Mouse (Mus musculus) cerebellum, adult 8-10 months (tissue): ENCODE results near the gene Zfp800.

Source experiments
- DNase-seq: peaks from one replicate; pipeline ENCODE4 v3.0.0; 2022

The Zfp800 gene

DNA sequence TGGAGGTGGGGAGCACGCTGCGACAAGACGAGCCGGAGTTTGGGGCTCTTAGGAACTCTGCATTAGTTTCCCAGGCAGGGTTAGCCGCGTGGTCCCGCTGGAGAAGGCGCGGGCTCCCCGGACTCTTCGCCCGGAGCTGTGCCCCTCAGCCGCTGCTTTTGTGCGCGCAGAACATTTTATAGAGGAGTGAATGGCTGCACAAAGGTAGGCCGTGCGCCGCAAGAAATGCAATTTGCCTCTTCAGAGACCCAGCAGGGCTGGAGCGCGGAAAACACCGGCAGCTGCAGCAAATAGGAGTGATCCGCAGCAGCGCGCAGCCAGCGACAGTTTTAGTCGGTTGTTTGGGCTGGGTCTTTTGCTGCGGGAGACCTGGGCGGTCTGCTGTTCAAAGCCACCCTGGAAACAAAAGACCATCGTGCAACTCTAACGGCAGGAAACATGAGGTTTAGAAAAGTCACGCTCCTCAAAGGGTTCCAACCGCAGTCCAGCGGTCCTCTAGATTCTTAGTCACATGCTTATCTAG, at the start of gene Zfp800:
Gene Zfp800, minus strand, starts transcription at position 325 of the 523 bp plus-strand sequence.
- peak; percentile 12 for DNase-seq

DNA sequence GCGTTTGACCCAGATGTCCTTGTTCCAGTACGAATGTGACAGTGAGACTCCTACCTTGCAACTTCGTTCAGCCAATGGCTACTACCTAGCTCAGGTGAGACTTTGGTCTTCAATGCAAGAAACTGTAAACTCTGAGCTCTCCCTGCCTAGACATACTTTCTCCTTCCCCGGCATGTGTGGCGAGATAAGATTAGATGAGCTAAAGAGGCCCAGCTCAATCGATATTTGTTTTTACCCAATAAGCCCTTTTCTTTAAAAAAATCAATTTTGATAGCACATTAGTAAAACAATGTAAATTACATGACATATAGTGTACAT, 33.7 kb upstream of the Zfp800 start:
- DNase-seq, result no peak

GRCm38 (mm10) chr6:28430795-28431537, 33.2 kb upstream of the Zfp800 start:
- no peak for DNase-seq

GRCm38 (mm10) chr6:28429870-28430269, 32.1 kb upstream of the Zfp800 start:
- peak; percentile 37 for DNase-seq

- no peak for DNase-seq
These were observed 30.5 kb upstream of the Zfp800 start, which contains the start of gene Gcc1 for GRCm38 (mm10) chr6:28428290-28428689. TSS of gene Gcc1 (minus strand) at chr6:28428390.

DNA sequence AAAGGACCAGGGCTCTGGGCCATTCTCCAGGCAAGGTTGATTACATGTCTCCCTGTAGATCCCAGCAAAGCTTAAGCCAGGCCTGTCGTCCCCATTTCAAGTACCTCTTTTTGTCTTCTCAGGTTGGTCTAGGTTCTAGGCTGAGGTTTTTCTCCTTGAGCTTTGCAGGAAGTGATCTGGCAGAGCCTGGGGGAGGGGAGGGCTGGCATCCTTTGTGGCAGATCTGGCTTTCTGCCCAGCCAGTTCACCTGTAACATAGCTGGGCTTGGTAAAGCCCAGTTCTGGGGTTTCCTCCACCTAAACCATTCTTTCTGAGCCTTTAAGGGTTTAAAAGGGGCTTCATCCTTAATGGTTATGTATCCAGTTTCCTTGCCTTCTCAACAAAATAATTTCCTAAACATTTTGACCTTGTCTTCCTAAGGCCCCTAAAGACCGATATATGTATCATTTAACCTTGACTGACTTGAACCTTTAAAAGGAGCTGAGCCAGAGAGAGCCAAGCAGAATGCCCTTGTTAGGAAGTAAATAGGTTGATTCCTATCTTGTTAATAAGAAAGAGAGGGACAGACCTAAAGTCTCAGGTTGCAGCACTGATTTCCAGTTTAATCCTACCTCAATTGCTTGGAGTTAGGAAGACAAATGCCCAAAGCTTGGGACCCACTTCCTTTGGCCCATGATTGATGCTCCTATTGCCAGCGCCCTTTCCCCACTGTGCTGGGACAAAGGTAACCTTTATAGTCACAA, 29.5 kb upstream of the Zfp800 start, which contains the start of gene Fscn3:
Gene Fscn3, plus strand, starts transcription at position 694 of the 744 bp plus-strand sequence.
- peak; percentile 27 for DNase-seq

DNA sequence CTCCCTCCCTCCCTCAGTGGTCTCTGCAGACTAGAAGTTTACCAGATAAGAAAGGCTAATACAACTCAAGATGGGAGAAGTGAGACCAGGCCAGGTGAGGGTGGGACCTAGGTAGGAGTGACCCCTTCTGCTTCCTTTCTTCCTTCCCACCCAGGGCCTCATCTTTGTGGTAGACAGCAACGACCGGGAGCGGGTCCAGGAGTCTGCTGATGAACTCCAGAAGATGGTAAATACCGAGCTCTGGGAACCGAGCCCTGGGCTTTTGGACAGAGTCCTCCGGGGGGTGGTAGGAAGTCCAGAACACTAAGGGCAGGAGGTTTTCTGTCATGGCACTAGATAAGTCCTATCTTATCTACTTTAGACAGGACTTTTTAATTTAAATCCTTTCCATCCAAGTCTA, 27.2 kb upstream of the Zfp800 start:
- DNase-seq, result peak; percentile 27

GRCm38 (mm10) chr6:28423767-28424695, 26.2 kb upstream of the Zfp800 start:
- DNase-seq, result peak; percentile 61

DNA sequence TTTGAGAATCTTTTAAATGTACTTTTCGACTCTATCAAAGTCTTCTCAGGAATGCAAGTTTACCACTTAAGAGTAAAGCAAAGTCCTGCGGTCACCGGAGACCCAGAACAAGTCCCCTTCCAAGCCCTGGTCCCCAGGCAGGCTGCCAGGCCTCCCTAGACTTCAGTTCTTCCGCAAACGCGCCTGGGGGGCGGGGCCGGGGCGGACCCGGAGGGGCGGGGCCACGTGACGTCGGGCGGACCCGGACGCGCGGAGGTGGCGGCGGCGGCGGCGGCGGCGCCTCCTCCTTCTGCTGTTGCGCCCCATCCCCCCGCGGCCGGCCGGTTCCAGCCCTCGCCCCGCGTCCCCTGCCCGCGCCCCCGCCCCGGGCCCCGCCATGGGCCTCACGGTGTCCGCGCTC, 25.5 kb upstream of the Zfp800 start, which contains the start of gene Arf5:
Gene Arf5, plus strand, starts transcription at position 248 of the 400 bp plus-strand sequence.
- DNase-seq, result peak; percentile 93

- no peak for DNase-seq
These were observed 25.0 kb upstream of the Zfp800 start for GRCm38 (mm10) chr6:28422651-28423290.

DNA sequence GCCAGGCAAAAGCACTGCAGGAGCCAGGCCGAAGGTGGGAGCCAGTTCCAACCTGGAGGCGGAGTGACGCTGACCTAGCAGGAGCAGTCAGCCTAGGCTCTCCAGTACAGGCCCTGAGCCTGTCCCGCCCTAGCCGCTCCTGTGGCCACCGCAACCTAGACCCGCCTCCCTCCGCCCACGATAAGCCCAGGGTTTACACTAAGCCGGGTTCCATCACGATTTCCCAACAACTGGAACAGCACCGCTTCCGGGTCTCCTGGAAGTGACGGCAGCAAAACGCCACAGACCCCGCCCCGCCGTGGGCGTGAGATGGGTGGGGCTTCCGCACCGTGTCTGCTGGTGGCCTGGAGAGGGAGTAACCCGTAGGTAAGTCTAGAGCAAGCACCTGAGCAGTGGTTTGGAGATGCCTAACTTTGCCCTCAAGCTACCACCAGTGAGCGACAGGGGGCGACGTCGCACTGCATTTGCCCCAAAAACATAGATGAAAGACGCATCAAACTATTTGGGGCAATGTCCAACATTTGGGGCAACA, 23.7 kb upstream of the Zfp800 start:
- peak; percentile 90 for DNase-seq

DNA sequence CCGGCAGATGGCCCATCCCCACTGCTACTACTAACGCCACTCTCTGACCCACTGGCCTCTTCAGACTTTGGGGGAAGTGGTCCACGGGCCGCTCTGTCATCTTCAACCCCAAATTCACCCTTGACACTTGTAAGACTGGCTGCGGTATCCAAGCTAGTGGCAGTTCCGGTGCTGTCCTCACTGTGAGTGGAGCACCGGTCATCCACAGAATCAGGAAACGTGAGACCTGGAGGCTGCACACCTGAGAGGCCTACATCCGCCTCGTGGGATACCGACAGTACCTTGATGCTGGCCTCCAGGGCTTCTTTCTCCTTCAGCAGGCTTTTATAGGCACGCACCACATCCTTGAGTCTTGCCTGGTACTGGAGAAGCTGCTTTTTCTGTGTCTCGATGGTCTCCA, 23.1 kb upstream of the Zfp800 start:
- DNase-seq, result peak; percentile 33

- no peak for DNase-seq
These were observed 22.6 kb upstream of the Zfp800 start for GRCm38 (mm10) chr6:28420361-28420760.

DNA sequence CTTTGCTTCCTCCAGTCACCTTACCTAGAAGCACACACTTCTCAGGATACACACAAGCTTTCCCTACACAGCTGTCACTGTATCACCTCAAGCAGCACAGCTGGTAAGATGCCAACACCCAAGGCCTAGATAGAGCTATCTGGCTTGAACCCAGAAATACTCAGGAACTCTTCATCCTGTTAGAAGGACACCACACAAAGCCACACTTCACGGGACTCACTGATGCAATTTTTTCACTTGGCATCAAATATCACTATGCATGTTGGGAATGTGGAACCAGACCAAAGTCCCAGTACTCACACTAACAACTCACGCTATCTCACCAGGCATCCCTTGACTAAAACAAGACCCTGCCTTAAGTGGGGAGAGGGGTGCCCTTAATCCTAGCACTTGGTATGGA, 21.9 kb upstream of the Zfp800 start:
- DNase-seq, result no peak

DNA sequence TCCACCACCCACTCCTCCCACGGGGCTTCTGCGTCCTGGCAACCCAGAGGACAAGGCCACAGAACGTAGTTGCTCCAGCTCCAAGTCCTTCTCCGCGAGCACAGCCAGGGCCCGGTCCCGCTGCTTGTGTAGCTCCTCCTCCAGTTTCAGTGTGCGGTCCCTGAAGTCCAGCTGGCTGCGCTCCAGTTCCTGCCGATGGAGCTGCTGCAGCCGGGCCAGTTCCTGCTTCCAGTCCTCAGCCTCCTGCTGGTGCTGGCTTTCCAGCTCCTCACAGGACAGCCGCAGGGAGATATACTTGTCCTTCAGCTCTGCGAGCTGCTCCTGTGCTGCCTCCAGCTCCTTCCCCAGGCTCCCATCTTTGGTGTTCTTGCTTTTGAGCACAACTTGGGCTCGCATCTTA, 20.6 kb upstream of the Zfp800 start:
- peak; percentile 83 for DNase-seq

DNA sequence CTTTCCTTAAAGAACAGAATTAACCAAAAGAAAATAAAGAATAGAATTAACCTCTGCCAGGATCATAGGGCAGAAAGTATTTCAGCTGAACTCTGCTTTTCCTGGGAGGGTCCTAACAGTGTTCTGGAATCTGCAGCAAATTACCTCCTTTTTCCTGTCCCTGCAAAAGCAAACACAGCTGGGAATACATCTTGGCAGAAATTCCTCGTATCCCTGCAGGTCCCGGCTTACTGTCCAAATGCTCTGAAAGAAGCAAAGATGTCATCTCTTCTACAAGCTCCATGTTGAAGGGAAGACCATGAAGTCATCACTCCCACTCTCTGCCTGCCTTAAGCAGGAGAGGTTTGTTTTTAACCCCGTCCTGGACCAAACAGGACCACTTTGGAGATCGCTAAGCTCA, 19.2 kb upstream of the Zfp800 start:
- no peak for DNase-seq

DNA sequence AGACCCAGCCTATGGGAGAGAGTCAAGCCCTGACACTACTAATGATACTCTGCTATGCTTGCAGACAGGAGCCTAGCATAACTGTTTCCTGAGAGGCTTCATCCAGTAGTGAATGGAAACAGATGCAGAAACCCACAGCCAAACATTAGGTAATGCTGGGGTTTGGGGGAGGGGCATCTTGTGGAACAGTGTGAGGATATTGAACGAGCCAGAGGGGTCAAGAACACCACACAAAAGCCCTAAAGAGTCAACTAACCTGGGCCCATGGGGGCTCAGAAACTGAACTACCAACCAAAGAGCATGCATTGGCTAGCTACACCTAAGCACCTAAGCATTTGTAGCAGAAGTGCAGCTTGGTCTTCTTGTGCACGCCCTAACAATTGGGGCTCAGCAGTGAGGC, 13.4 kb upstream of the Zfp800 start:
- DNase-seq, result no peak

GRCm38 (mm10) chr6:28410053-28410452, 12.2 kb upstream of the Zfp800 start:
- DNase-seq, result no peak

DNA sequence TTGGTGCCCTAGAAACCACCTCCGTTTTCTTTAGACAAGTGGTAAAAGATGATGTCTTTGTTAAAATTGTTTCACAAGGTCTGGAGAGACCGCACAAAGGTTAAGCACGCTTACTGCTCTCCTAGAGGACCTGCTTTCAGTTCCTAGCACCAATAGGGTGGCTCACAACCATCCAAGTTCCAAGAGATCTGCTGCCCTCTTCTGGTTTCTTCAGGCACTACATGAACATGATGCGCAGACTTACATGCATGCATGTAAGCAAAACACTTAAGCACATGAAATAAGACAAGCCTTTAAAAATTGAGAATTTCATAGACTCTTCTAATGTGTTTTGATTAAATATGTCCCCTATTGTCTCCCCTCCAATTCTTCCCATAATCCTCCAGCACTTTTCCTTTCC, 2.0 kb upstream of the Zfp800 start:
- no peak for DNase-seq

- DNase-seq, result no peak
These were observed 921 bp upstream of the Zfp800 start for GRCm38 (mm10) chr6:28398726-28399125.

DNA sequence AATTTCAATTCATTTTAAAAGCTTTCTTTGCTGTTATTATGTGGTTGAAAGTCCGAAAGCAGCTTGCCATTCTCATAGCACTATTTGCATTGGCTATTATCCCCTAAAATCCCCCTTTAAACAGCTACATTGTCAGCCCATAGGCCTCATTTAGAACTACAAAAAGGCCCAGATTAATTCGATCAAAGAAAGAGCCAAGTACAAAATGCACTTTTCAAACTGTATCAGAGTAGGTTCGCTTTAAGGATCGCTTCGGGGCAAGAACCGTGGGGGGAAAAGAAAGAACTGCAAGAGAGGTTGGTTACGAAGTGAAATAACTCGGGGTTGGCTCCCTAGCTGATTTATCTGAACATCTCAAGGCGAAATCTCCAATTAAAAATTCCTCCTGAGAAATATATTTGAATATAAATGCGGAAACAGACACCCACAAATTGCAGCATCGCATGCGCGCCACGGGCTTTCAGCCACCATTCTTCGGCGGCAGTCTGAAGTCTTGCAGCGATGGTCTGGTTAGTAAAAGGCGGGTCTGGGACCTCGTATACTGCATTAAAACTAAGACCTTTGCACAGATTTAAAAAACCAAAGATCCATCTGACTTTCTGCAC, 850 bp downstream of the Zfp800 start:
- peak; percentile 15 for DNase-seq
